Mouse (Mus musculus) layer of hippocampus, adult 18-20 months (tissue): Measurements from ENCODE around the gene Farp1. TPM values are rescaled to one million over a fixed set of nuclear protein-coding genes. Genes with fewer than 3 reads are reported as not detected.

Experiments used
- total RNA-seq, 2 experiments: library from RNA; stranded (reverse); gene quantifications; 2 replicates each; pipeline ENCODE4 v1.2.3; 2021

Gene Farp1
- total RNA-seq, 2 experiments from 2014 or later, result 92.2 to 98.8 TPM

Other genes with a start within 250 kb of the Farp1 start
- 100 to 1,000 TPM in 1 of 2 experiments, 10 to 100 TPM in 1; 97.1 to 102 TPM for gene Ipo5, start 124.0 kb upstream of the Farp1 start, total RNA-seq